Mouse (Mus musculus): Measurements from ENCODE around the gene Entpd1.

Entpd1 gene

DNA sequence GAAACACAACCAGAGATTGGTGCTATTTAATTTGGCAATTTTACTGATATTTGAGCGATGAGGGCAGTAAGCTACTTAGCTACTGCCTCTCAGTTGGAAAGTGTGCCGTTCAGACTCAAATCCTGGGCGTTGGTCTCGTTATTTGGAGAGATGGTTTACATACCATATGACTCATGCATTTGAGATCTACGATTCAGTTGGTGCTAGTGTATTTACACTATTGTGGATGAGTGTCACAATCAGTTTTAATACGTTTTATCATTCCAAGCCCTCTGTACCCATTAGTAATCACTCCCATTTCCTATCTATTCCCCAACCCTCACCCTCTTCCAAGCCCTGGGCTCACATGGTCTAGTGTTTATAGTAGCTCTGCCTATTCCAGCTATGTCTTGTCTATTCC lies 54.9 kb downstream of the Entpd1 start:
- DNase-seq = no peak

DNA sequence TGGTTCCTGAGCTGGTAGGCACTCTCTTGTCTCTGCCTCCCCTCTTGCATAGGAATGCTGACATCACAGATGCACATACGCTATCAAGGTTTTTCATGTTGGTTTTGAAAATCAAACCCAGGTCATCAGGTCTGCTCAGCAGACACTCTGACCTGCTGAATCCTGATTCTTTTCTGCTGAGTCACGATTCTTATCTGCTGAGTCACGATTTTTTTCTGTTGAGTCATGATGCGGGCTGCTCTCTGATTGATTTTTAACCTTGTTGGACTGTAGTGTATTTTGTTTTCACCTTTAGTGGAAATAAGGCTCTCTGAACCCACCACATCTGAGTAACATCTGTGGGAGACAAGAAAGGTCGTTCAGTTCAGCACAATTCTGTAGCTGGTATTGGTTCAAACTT lies 63.2 kb downstream of the Entpd1 start:
- DNase-seq = no peak

DNA sequence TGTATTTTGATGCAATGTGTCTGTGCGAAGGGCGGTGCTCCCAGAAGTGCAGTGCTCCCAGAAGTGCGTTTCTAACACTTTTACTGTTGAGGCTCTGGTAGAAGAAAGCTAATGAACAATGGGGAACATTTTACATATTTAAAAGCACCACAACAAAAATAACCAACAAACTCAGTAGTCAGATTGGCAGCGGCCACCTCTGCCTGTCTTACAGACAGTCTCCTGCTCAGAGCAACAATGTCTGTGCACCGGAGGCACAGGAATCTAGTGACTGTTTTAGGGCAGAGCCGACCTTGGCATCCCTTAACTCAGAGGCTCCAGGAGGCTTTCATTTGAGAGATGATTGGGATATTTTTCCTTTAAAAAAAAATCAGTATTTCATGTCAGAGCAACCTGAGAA lies 65.9 kb downstream of the Entpd1 start:
- no peak for DNase-seq

DNA sequence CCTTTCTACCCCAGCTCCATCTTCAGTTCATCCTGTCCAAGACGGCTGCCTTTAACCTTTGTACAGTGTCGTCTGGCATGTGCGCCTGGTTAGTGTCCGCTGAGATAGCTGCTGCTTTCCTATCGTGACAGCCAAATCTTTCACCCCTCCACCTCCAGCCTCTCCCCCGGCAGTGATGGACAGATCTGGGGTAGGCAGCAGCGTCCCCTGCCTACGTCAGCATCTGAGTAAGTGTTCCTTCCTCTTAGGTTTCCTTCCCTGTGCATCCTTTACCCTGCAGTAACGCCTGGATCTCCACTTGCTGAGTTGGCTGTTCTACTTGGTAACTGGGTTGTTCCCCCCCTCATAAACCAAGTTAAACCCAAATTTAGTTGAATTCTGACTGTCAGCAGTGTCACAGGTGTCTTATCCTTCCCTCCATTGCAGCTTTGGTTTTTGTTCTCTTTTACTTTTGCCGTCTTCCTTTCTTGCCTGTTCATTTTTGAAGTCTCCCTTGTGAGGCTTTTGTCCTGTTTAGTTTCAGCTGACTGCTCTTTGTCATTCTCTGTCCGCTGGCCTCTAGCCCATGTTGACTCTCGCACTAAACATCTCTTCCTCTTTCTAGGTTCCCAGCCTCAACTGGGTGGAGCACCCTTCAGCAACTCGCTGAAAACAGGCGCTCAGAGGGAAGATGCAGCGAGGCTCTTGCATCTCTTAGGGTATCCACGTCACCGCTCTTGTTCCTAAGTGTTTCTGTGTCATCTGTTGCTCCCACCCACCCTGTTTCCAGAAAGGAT lies 66.6 kb downstream of the Entpd1 start:
- peak; percentile 59 for DNase-seq

DNA sequence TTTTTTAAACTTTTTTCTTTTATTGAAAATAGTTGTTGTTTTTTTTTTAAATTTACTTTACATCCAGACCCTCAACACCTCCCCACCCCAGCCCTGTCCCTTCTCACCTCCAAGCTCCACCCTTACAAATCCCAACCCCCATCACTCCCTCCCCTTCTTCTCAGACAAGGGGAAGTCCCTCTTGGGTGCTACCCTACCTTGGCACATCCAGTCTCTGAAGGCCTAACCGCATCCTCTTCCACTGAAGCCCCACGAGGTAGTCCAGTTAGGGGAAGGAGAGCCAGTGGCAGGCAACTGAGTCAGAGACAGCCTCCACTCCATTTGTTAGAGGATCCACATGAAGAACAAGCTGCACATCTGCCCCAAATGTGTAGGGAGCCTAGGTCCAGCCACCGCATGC lies 67.5 kb downstream of the Entpd1 start:
- DNase-seq = no peak

DNA sequence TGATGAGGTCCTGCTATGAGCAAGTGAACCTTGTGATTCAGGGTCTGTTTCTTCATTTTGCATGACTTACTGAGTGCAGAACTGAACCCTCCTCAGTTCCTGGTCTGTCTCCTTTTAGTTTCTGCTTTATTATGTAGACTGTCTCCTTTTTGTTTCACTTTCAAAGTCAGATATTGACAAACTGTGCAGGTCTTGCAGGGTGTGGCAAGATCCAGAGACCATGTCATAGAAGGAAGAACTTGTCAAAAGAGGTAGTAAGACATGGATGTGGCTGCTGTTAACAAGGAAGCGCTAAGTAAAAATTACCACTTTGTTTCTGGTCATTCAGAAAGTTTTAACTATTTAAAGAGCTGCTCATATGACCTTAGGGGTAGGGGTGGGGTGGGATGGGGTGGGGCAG lies 72.0 kb downstream of the Entpd1 start:
- DNase-seq = no peak

DNA sequence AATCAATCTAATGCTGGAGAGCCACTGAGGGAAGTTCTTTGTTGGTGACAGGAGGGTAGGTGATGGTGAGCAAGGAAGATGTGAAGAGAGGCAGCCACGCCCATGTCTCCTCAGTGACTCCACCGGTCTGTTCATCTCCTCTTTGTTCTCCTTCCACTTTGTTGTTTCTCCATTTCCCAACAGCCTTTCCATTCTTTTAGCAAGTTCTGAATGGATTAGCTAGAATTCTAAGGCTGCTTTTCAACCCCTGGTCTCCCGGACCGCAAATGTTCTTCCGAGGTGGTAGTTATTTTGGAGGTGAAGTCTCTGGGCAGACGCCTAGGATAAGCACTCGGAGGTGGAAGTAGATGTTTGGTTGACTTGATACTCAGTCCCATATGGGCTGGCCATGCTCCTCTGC lies 72.4 kb downstream of the Entpd1 start:
- no peak for DNase-seq

DNA sequence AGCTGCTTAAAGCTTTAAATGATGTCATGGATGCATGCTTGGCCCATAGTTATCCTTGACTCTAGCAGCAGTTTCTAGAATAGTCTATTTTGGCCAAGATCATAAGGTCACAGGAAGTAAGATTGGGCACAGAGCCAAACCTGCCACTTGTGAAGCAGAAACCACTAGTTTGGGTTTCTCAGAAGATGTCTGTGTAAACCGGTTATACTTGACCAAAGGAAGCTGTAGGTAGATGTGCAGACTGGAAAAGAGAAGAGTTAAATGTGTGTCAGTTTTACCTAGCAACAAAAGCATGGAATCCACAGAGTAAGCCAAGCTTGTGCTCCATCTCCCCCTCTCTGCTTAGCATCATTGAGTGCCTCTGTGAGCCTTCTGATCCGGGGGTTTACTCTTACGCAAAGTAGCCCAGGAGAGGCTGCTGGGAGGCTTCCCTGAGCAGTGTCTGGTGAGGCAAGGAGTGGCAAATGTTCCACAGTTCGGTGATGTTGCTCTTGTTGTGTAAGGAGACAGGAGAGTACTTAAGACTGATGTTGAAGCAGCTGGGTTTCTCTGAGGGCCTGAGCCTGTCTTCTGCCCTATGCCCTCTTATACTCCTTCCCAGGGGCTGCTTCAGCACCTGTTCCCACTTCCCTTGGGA lies 75.2 kb downstream of the Entpd1 start:
- DNase-seq = peak; percentile 21

DNA sequence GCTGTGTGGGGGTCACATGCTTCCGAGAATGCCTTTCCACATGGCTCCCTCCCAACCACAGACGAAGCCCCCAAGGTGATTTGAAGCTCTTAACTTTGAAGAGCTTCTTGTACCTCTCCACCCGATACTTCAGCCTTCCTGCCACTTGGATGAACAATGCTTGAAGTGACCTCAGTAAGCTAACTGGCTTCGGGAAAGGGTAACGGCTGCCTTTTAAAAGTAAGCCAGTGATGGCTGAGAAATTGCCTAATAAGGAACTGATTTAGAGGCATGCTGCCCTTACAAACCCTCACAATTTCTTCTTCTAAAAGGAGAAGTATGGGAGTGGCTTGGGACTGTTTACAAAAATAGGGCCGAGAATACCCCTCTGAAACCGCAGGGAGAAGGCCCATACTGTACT lies 81.0 kb downstream of the Entpd1 start:
- no peak for DNase-seq

DNA sequence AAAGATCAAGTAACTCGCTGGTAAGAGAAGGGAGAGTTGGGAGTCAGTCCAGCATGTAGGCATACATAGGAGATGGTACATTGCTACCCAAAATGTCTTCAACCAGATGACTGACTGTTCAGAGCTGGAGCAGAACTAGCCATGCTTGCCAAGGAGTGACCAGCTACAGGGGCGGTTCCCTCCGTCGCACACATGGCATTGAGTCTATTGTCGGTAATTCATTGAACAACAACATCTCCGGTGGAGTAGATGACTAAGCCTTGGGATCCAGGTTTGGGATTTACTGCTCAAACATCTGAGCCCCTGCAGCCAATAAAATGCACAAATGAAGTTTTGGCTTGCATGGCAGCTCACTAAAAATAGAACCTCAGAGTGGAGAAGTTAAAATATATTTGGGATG lies 84.0 kb downstream of the Entpd1 start:
- no peak for DNase-seq

DNA sequence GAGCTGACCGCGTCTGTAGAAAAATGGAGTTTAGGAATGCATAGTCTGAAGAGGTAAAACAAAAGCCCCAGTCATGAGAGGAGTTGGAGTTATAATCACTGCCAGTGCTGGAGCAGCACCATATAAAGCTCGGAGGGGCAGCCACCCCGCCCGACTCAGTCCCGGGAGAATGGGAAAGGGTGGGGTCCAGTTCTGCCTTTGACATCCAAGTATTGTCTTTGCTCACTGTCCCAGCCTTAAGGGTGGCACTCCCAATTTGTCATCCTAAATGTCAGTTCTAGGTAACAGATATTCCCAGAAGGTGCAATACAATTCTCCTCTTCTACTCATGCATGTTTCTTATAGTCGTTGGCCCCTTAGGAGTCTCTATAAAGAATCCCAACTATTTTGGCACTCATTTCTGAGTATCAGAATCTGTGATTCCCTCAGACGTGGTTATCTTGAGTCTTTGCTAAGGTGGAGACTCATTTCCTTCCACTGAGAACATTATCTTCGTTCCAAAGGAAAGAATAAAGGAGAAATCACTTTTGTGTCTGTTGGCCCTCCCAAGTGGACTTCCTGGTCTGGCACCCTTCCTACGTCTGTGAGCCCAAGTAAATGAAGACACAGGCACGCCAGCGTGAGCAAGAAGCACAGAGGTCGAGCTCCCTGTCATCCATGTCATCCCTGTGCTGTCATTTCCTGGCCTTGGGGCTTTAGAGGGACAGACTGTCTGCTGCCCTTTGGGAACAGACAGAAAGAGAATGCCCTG lies 86.1 kb downstream of the Entpd1 start:
- DNase-seq = peak; percentile 70

DNA sequence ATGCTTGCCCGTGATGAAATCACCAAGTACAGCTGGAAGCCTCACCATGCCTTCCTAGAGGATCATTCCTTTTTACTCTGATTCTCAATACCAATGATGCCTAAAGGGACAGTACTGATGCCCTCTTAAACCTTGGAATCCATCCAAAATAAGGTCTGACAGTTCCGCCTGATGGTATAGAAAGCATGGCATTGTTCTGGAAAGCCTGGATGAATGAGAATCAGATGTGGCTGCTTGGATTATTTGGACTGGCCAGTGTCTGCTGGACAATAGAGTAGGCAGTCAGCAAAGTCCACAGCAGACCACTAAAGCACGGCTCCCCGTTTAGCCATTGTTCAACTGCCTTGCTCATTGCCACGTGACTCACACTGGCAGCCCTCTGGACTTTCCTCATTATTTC lies 87.7 kb downstream of the Entpd1 start:
- no peak for DNase-seq

DNA sequence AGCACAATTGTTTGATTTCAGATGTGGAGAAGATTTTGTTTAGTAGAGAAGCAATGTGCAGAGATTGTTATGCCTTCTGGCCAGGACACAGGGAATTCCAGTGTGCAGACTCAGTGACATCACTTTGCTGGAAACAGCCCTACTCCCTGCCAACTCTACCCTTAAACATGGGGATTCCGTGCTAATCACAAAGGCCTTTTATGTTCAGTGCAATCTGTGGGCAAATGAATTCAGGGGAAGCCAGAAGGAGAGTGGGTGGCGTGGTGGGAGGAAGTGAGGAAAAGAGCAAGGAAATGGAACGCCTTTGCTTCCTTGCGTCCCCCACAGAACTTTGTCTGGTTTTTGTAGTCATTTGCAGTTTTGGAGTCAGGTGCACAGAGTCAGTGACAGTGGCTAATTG lies 90.2 kb downstream of the Entpd1 start:
- DNase-seq = no peak

DNA sequence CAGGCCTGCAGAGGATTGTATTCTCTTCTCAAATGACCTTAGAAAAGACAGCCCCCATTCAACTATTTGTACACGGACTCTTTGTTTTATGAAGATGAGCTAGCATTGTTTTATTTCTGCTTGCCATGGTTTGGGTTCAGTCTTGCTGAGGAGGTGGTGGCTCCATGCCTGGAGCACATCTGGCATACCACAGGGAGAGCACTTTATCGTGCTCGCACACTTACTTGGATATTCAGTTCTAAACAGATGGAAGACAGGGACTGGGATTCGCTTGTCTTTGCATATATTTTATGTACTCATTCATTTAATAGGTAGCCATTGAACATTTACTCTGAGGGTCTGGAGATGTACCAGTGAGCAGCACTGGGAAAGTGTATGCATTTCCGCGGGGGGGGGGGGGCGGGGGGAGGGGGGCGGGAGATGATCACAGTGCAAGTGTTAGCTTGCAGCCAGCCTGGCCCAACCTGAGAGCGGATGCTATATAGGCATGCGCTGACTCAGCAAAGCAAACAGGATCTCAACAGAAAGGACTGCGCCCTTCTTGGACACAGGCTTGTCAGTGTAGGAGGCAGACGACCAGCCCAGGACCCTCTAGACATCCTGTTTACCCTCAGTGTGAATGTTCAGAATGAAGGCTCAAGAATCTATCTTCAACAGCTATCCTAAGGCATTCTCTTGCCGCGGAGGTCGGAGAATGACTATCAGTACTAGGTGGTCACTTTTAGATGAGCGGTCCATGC lies 100.9 kb downstream of the Entpd1 start:
- no peak for DNase-seq

DNA sequence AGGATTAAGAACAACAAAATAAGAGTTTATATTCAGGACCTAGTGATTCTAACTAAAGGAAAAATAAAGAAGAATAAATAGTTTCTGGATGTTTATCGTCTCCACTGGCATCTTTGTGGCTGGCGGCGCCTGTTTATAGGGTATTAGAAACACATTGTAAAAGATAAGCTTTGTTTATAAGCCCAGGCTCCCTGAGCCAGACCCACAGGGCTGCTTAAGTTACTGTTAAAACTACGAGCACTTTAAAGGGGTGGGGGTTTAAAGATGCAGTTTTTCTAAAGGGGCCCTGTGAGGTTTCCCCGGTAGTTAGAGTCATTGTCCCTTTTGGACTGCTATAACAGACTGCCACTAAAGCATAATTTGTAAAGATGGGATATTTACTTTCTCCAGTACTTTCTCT lies 102.5 kb downstream of the Entpd1 start:
- no peak for DNase-seq

DNA sequence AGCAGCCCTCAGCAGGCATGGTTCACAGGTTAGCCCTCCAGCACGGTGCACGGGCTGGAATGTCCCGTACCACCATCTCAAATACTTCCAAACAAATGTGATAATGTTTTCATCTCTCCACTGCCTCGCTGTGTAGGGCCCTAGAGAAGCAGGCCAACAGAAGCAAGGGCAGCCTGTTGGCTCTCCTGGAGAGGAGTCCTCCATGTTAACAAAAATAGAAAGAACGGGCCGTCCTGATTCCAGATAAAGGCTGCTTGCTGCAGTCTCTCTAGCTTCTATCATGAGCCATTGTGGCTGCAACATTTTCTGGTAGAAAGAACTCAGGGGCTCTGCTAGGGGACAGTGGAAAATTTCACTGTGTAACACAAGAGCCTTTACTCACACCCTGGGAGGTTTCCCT lies 104.8 kb downstream of the Entpd1 start:
- DNase-seq = no peak

DNA sequence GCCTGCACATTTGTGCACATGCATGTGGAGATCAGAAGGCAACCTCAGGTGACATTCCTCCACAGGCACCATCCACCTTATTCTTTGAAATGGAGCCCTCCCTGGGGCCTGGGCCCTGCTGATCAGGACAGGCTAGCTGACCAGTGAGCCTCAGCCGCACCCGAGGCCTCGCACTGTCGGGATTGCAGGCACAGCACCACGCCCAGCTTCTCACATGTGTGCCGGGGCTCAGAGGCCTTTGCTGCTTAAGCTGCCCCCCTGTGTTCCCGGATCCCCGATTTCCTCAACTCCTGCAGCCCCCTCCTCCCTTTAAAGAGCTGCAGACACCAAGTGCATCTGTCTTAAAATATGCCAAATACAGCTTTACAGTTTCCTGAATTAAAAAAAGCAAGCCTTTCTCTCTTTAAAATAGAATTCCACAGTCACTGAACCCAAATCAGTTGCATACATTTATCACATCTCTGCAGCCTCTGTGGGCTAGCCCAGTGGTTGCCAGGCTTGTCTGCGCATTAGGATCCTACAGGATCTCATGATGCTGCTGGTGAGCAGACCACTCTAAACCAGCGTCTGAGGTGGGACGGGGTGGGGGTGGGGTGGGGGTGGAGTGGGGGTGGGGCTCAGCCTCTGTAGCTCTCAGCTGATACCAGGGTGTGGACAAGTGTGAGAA lies 107.4 kb downstream of the Entpd1 start:
- no peak for DNase-seq

DNA sequence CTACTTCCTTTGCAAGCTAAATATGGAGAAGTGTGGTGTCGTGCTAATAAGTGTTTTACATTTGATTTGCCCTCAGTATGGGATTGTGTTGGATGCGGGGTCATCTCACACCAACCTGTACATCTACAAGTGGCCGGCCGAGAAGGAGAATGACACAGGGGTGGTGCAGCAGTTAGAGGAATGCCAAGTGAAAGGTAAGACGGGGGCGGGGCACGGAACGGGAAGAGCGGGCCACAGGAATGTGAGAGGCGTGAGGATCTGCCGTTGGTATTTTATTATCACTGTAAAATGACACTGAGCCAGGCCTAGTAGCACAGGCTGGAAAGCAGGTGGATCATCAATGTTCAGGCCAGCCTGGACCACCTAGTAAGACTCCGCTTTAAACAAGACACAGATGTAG lies 108.2 kb downstream of the Entpd1 start:
- no peak for DNase-seq

DNA sequence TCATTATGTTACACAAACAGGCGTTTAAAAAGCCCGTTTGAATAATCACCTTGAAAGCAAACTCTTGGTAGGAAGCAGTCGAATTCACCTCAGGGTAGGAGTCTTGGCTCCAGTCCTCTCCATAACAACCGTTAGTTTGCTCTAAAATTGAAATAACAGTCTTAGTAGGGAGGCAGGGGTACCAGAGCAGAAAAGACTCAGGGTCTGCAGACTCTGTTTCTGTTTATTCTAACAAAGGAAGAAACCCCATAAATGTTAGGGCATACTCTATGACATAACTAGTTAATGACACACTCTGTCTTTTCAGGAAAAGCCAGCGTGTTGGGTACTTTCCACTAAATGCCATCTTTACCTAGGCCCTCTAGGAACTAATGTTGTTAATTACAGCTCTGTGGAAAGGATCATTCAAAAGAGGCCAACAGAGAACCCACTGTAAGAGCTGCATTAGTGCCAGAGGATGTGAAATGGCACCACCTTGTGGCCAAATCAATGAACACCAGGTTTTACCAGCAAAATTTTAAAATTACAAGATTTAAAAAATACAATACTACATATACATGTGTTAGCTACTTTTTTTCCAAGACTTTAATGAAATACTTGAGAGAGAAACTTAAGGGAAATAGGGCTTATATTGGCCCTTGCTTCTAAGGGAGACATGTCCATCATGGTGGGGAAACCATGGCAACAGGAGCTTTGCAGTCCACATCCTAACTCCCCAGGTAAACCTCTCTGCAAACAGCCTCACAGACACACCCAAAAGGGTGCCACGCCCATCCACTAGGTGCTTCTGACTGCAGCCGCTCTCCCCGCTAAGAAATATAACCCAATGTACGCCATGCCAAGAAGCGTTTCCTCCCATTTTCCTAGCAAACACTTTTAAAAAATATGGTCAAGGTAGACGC lies 110.2 kb downstream of the Entpd1 start:
- peak; percentile 60 for DNase-seq

DNA sequence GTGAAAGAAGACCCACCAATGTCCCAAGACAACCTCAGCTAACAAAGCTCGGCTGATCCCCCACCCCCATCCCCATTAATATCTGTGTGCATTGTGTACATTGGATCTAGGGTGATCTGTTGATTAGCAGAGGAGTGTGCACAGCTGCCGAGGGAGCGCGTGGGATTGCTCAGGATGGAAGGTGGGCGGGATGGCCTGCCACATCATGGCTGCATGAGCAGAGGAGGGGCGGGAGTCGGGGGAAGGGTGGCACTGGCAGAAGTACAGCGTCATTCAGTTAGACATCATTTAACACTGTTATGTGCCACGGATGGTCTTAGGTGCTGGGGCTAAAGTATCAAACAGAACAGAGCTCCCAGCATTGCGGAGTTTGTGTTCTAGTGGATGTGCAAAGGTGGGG lies 111.3 kb downstream of the Entpd1 start:
- no peak for DNase-seq

DNA sequence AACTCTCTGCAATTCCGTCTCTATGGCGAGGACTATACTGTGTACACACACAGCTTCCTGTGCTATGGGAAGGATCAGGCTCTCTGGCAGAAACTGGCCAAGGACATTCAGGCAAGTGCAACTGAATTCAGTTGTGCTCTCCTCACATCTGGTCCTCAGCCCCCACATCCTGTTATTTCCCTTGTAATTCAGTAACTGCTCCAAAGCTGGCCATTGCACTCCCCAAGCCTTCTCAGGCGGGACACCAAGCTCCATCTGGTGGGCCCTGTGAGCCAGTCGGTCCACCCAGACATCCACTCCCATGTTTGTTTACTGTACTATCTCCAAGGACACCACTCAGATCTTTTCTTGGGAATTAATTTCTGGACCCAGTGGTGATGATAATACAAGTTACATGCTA lies 114.0 kb downstream of the Entpd1 start:
- DNase-seq = no peak

DNA sequence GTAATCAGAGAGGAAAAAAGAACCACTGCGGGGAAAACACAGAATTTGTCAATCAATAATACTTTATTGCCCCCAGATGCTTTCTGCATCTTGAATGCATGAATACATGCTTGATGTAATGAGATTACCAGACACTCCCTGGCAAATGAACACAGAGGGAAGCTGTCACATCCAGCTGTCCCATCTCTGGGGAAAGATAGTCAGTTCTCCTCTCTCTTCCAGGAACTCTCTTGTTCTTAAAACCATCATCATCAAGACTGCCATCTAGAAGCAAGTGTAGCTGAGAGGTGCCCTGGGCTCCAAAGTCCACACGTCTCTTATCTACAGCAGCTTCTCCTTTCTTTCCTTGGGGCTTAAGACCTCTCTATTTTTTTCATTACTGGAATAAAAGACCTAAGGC lies 114.4 kb downstream of the Entpd1 start:
- DNase-seq = no peak
